In genomic region chr3:146913107-146913506, GRCm38 (mm10) we compare ENCODE assay signal across 17 mouse cellular contexts.
"Had no signal": no experiment of that assay in that cellular context is flagged by ENCODE, and none has a peak within 500 bp of the region (broad histone marks: within the 10 kb centered on the region; RNA-seq: fewer than 3 reads in every experiment).

No protein-coding gene starts in this region.

- H3K9ac ChIP-seq: lung, embryonic 15.5 days; midbrain, embryonic 13.5 days; midbrain, embryonic 15.5 days; neural tube, embryonic 12.5 days; stomach, embryonic 15.5 days had no signal

- H3K27ac ChIP-seq: lung, embryonic 15.5 days; macrophage; midbrain, embryonic 13.5 days; midbrain, embryonic 15.5 days; neural tube, embryonic 12.5 days; stomach, embryonic 15.5 days; stomach, postnatal 0 days had no signal

- DNase-seq: lung, adult 2 months; lung, postnatal 14 days; lung, postnatal 36 days; right cerebral cortex, postnatal 14 days; thymus, adult 2 months; thymus, postnatal 25 days; thymus, postnatal 4 days had no signal

- H3K27me3 ChIP-seq: lung, embryonic 15.5 days; midbrain, embryonic 13.5 days; midbrain, embryonic 15.5 days; neural tube, embryonic 12.5 days; stomach, embryonic 15.5 days had no signal

- ATAC-seq: lung, postnatal 0 days; midbrain, embryonic 13.5 days; midbrain, embryonic 15.5 days had no signal

- H3K9me3 ChIP-seq: lung, embryonic 15.5 days; megakaryocyte, embryonic 14.5 days; midbrain, embryonic 13.5 days; midbrain, embryonic 15.5 days; neural tube, embryonic 12.5 days; stomach, embryonic 15.5 days had no signal

- H3K4me2 ChIP-seq: lung, embryonic 15.5 days; midbrain, embryonic 11.5 days; midbrain, embryonic 13.5 days; midbrain, embryonic 15.5 days; neural tube, embryonic 12.5 days; stomach, embryonic 15.5 days had no signal

- H3K4me1 ChIP-seq: lung, embryonic 15.5 days; midbrain, embryonic 13.5 days; neural tube, embryonic 12.5 days; stomach, embryonic 15.5 days had no signal

- H3K4me3 ChIP-seq: lung, embryonic 15.5 days; megakaryocyte, embryonic 14.5 days; midbrain, embryonic 13.5 days; midbrain, embryonic 15.5 days; neural tube, embryonic 12.5 days; stomach, embryonic 15.5 days had no signal

- H3K36me3 ChIP-seq: lung, embryonic 15.5 days; midbrain, embryonic 15.5 days; neural tube, embryonic 12.5 days; stomach, embryonic 15.5 days had no signal
